Mouse (Mus musculus): Measurements from ENCODE around the gene Rnase13. TPM values are rescaled to one million over a fixed set of nuclear protein-coding genes. Genes with fewer than 3 reads are reported as not detected.

The Rnase13 gene
- polyA plus RNA-seq, 1 experiment from 2014 or later: not detected

GRCm38 (mm10) chr14:51902806-51903710 is 19.5 kb downstream of the Rnase13 start:
- DNase-seq (ENCODE audit: low spot score) (peak; percentile 83), ATAC-seq (ENCODE audit: low FRiP score, low TSS enrichment) (peak; percentile 61; the same call in 1 of the 2 replicates)
- Histone ChIP-seq H3K4me1 (replicated peaks; ENCODE audit: control insufficient read depth, insufficient read depth) (no peaks in the 10 kb centered on the region), H3K27ac (replicated peaks) (peak overlapping the region; percentile 45; the same call in 1 of the 2 replicates), H3K4me2 (replicated peaks; ENCODE audit: low read depth) (no peak overlapping the region), H3K27me3 (ENCODE audit: control insufficient read depth, insufficient read depth, low read length) (no peaks in the 10 kb centered on the region), H3K36me3 (ENCODE audit: control insufficient read depth, insufficient read depth, low read length) (peaks cover 5% of the 10 kb centered on the region), H3K9me3 (ENCODE audit: control insufficient read depth, low read length) (no peaks in the 10 kb centered on the region), H3K4me3 (ENCODE audit: low read depth, low read length) (no peak overlapping the region), H3K9ac (ENCODE audit: low read length) (no peak overlapping the region)
- WGBS: 51% methylated on average over 9 of the region's 9 CpGs
- peak; percentile 97 for TF ChIP-seq CTCF (IDR thresholded peaks at IDR 0.05; ENCODE audit: low read depth)
- no peak for TF ChIP-seq EP300 (optimal IDR thresholded peaks at IDR 0.05)

DNA sequence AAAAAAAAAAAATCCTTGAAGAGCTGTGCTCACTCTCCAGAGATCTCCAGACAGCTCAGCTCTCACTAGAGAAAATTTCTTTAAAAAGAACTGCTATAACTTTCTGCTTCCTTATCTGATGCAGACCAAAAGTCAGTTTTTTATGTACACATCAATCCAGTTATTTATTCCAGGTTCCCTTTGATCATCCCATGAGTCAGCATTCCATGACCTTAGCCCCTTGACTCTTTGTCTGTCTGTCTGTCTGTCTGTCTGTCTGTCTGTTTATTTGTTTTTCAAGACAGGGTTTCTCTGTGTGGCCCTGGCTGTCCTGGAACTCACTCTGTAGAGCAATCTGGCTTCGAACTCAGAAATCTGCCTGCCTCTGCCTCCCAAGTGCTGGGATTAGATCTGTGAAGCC is 23.2 kb downstream of the Rnase13 start:
- Histone ChIP-seq H3K9me3 (ENCODE audit: control insufficient read depth, low read length) (no peaks in the 10 kb centered on the region), H3K36me3 (ENCODE audit: control insufficient read depth, insufficient read depth, low read length) (no peaks in the 10 kb centered on the region; the same call in 1 of the 2 replicates), H3K9ac (ENCODE audit: low read length) (no peak overlapping the region), H3K27ac (replicated peaks) (no peak overlapping the region), H3K4me2 (replicated peaks; ENCODE audit: low read depth) (no peak overlapping the region), H3K4me1 (replicated peaks; ENCODE audit: control insufficient read depth, insufficient read depth) (no peaks in the 10 kb centered on the region), H3K4me3 (ENCODE audit: low read depth, low read length) (no peak overlapping the region), H3K27me3 (ENCODE audit: control insufficient read depth, insufficient read depth, low read length) (no peaks in the 10 kb centered on the region)
- DNase-seq (ENCODE audit: low spot score) (no peak), ATAC-seq (ENCODE audit: low FRiP score, low TSS enrichment) (no peak)
- 90% methylated on average over 1 of the region's 1 CpGs for WGBS
- TF ChIP-seq CTCF (IDR thresholded peaks at IDR 0.05; ENCODE audit: low read depth) (no peak), EP300 (optimal IDR thresholded peaks at IDR 0.05) (no peak)

DNA sequence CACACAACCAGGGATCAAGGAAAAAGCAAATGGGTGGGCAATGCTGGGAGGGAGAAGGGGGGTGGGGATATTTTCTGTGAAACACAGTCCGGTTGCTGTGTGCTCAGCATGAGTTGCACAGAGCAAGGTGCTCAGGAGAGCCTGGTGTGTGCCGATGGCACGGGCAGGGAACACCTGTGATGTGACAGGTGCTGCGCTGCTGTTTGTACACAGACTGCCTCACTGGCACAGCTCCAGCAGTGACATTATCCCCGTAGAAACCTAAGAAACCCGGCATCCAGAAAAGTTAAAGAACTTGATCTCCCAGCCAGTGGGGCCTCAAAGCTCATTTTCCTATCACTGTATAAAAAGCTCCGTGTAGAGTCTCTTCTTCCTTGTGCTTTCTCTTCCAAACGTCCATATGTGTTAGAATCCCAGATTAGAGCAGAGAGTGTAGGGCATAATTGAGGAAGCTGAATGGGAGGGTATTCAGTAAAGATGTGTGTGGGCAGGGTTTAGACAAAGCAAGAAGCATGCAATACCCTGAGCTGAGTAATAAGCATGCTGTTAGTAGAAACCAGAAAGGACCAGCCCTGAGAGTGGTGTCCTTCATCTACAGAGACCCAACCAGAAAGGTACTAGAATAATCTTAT is 25.9 kb downstream of the Rnase13 start:
- Histone ChIP-seq H3K4me2 (replicated peaks; ENCODE audit: low read depth) (no peak overlapping the region), H3K27me3 (ENCODE audit: control insufficient read depth, insufficient read depth, low read length) (no peaks in the 10 kb centered on the region), H3K4me3 (ENCODE audit: low read depth, low read length) (no peak overlapping the region), H3K27ac (replicated peaks) (no peak overlapping the region), H3K4me1 (replicated peaks; ENCODE audit: control insufficient read depth, insufficient read depth) (no peaks in the 10 kb centered on the region), H3K9ac (ENCODE audit: low read length) (no peak overlapping the region), H3K36me3 (ENCODE audit: control insufficient read depth, insufficient read depth, low read length) (peaks cover 1% of the 10 kb centered on the region), H3K9me3 (ENCODE audit: control insufficient read depth, low read length) (no peaks in the 10 kb centered on the region)
- TF ChIP-seq CTCF (IDR thresholded peaks at IDR 0.05; ENCODE audit: low read depth) (no peak), EP300 (optimal IDR thresholded peaks at IDR 0.05) (no peak)
- DNase-seq (ENCODE audit: low spot score) (no peak), ATAC-seq (ENCODE audit: low FRiP score, low TSS enrichment) (no peak)
- 53% methylated on average over 8 of the region's 8 CpGs for WGBS

DNA sequence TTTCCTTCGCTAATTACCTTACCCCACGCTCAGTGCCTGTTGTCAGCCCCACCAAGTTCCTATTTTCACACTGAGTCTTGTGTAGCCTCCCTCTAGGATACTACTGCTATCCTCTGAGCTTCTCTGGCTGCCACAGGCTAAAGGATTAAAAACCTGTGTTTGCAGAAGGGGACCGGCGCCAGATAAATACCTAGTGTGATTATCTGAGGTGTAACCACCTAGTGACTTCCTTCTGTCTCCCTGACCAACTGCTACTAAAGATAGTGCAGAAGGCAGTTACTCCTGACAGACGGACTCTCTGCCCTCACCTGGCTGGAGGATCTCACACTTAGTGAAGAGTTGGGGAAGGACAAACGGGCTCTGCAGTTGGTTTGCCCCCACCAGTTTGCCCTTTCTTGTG is 26.6 kb downstream of the Rnase13 start:
- no peak for DNase-seq (ENCODE audit: low spot score)
- 65% methylated on average over 6 of the region's 6 CpGs for WGBS
- TF ChIP-seq CTCF (IDR thresholded peaks at IDR 0.05; ENCODE audit: low read depth) (no peak), EP300 (optimal IDR thresholded peaks at IDR 0.05) (no peak)
- Histone ChIP-seq H3K4me3 (ENCODE audit: low read depth, low read length) (no peak overlapping the region), H3K27ac (replicated peaks) (no peak overlapping the region), H3K9me3 (ENCODE audit: control insufficient read depth, low read length) (no peaks in the 10 kb centered on the region), H3K4me1 (replicated peaks; ENCODE audit: control insufficient read depth, insufficient read depth) (no peaks in the 10 kb centered on the region), H3K36me3 (ENCODE audit: control insufficient read depth, insufficient read depth, low read length) (peaks cover 8% of the 10 kb centered on the region), H3K27me3 (ENCODE audit: control insufficient read depth, insufficient read depth, low read length) (no peaks in the 10 kb centered on the region), H3K9ac (ENCODE audit: low read length) (no peak overlapping the region), H3K4me2 (replicated peaks; ENCODE audit: low read depth) (no peak overlapping the region)
- ATAC-seq (ENCODE audit: low FRiP score, low TSS enrichment): no peak

GRCm38 (mm10) chr14:51895071-51895470 is 27.5 kb downstream of the Rnase13 start:
- no peak for TF ChIP-seq CTCF (IDR thresholded peaks at IDR 0.05; ENCODE audit: low read depth)
- TF ChIP-seq EP300 (optimal IDR thresholded peaks at IDR 0.05): no peak
- Histone ChIP-seq H3K4me3 (ENCODE audit: low read depth, low read length) (no peak overlapping the region), H3K4me1 (replicated peaks; ENCODE audit: control insufficient read depth, insufficient read depth) (no peaks in the 10 kb centered on the region), H3K27me3 (ENCODE audit: control insufficient read depth, insufficient read depth, low read length) (no peaks in the 10 kb centered on the region), H3K36me3 (ENCODE audit: control insufficient read depth, insufficient read depth, low read length) (peaks cover 13% of the 10 kb centered on the region), H3K9ac (ENCODE audit: low read length) (no peak overlapping the region), H3K27ac (replicated peaks) (no peak overlapping the region), H3K9me3 (ENCODE audit: control insufficient read depth, low read length) (no peaks in the 10 kb centered on the region), H3K4me2 (replicated peaks; ENCODE audit: low read depth) (no peak overlapping the region)
- DNase-seq (ENCODE audit: low spot score): no peak
- ATAC-seq (ENCODE audit: low FRiP score, low TSS enrichment): no peak
- WGBS: 81% methylated on average over 14 of the region's 14 CpGs

GRCm38 (mm10) chr14:51893809-51894208 is 28.8 kb downstream of the Rnase13 start:
- no peak overlapping the region for H3K4me3 ChIP-seq (ENCODE audit: low read depth, low read length)
- H3K9me3 ChIP-seq (ENCODE audit: control insufficient read depth, low read length): no peaks in the 10 kb centered on the region
- H3K27me3 ChIP-seq (ENCODE audit: control insufficient read depth, insufficient read depth, low read length): no peaks in the 10 kb centered on the region
- H3K4me2 ChIP-seq (replicated peaks; ENCODE audit: low read depth): no peak overlapping the region
- 60% methylated on average over 3 of the region's 3 CpGs for WGBS
- H3K36me3 ChIP-seq (ENCODE audit: control insufficient read depth, insufficient read depth, low read length): peaks cover 22% of the 10 kb centered on the region
- no peak for DNase-seq (ENCODE audit: low spot score)
- ATAC-seq (ENCODE audit: low FRiP score, low TSS enrichment): no peak
- no peak for TF ChIP-seq CTCF (IDR thresholded peaks at IDR 0.05; ENCODE audit: low read depth)
- TF ChIP-seq EP300 (optimal IDR thresholded peaks at IDR 0.05): no peak
- H3K4me1 ChIP-seq (replicated peaks; ENCODE audit: control insufficient read depth, insufficient read depth): no peaks in the 10 kb centered on the region
- H3K27ac ChIP-seq (replicated peaks): no peak overlapping the region
- no peak overlapping the region for H3K9ac ChIP-seq (ENCODE audit: low read length)

All from stomach, postnatal 0 days (tissue).